ENCODE assay signal across 17 mouse cellular contexts in the genomic region with DNA sequence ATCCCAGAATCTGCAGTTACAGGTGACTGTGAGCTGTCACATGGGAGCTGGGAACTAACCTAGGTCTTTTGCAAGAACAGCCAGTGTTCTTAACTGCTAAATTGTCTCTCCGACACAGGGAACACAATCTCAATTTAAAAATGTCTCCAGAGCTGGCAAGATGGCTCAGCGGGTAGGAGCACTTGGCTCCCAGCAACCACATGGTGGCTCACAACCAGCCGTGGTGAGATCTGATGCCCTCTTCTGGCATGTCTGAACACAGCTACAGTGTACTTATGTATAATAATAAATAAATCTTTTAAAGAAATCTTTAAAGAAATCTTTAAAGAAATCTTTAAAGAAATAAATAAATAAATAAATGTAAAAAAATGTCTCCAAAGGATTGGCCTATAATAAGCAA. TPM values are rescaled to one million over a fixed set of nuclear protein-coding genes. Genes with fewer than 3 reads are reported as not detected.
A peak's percentile ranks its signal among the peaks of the same experiment; 100 is the strongest.
DNase-seq lines count a peak whose midpoint lies in the region; ATAC-seq and TF ChIP-seq lines count a peak whose summit lies in the region.
"Had no signal": no experiment of that assay in that cellular context is flagged by ENCODE, and none has a peak within 500 bp of the region (broad histone marks: within the 10 kb centered on the region; RNA-seq: fewer than 3 reads in every experiment).

No protein-coding gene starts in this region.

- no peak overlapping the region for H3K4me2 ChIP-seq in lung, postnatal 0 days (replicated peaks; ENCODE audit: low read depth, low read length)
- H3K4me2 ChIP-seq: limb, embryonic 13.5 days had no signal

- no peaks in the 10 kb centered on the region for H3K9me3 ChIP-seq in lung, postnatal 0 days (ENCODE audit: low read length)
- H3K9me3 ChIP-seq: heart, embryonic 10.5 days; limb, embryonic 13.5 days; midbrain, embryonic 10.5 days had no signal

- H3K27ac ChIP-seq in gastrocnemius, adult 2 months = no peak overlapping the region
- no peak overlapping the region for H3K27ac ChIP-seq in lung, postnatal 0 days (ENCODE audit: low read length)
- H3K27ac ChIP-seq: heart, embryonic 10.5 days; limb, embryonic 13.5 days; midbrain, embryonic 10.5 days had no signal

- H3K9ac ChIP-seq in lung, postnatal 0 days (replicated peaks; ENCODE audit: low read depth) = no peak overlapping the region
- H3K9ac ChIP-seq: limb, embryonic 13.5 days had no signal

- no peaks in the 10 kb centered on the region for H3K36me3 ChIP-seq in lung, postnatal 0 days (ENCODE audit: insufficient read depth, low read length)

- no peaks in the 10 kb centered on the region for H3K4me1 ChIP-seq in lung, postnatal 0 days (ENCODE audit: insufficient read depth, low read depth, low read length)
- H3K4me1 ChIP-seq: heart, embryonic 10.5 days; limb, embryonic 13.5 days; midbrain, embryonic 10.5 days had no signal

- no peak for DNase-seq in gastrocnemius, adult 2 months
- no peak for DNase-seq in gastrocnemius, postnatal 4 days (ENCODE audit: low spot score in 2 of 2)
- DNase-seq in lung, postnatal 0 days (ENCODE audit: low spot score) = no peak
- DNase-seq in lung, postnatal 36 days = no peak
- DNase-seq in R1 (ENCODE audit: low read depth, low spot score) = peak; percentile 22
- peak; percentile 33 for DNase-seq in thymus, postnatal 4 days
- DNase-seq in left cerebral cortex, adult 11 months (ENCODE audit: low spot score) = no peak
- DNase-seq: cerebellum, adult 11-12 months; embryo, embryonic 11 days; gastrocnemius, postnatal 10 days; lung, postnatal 14 days had no signal

- intact Hi-C loops in gastrocnemius, adult 2 months (cut with DNase I) = no loop called here

- no peaks in the 10 kb centered on the region for H3K27me3 ChIP-seq in lung, postnatal 0 days (replicated peaks; ENCODE audit: insufficient read depth, low read length)
- H3K27me3 ChIP-seq: limb, embryonic 13.5 days had no signal

- no peak overlapping the region for H3K4me3 ChIP-seq in gastrocnemius, adult 2 months
- H3K4me3 ChIP-seq in lung, postnatal 0 days (ENCODE audit: low read depth, low read length) = no peak overlapping the region
- H3K4me3 ChIP-seq: heart, embryonic 10.5 days; limb, embryonic 13.5 days; midbrain, embryonic 10.5 days; myocyte had no signal

- TF ChIP-seq CTCF in gastrocnemius, adult 2 months (IDR thresholded peaks at IDR 0.05) = peak; percentile 17; the same call in 1 of the 2 replicates
- peak; percentile 34; the same call in 1 of the 2 replicates for TF ChIP-seq CTCF in lung, postnatal 0 days (IDR thresholded peaks at IDR 0.05)

- no peak for TF ChIP-seq EP300 in lung, postnatal 0 days (IDR thresholded peaks at IDR 0.05)

- WGBS in lung, postnatal 0 days = 84% methylated on average over 3 of the region's 3 CpGs

- no peak for ATAC-seq in lung, postnatal 0 days
- ATAC-seq: forebrain, embryonic 16.5 days; inflammation-experienced regulatory T-cells, adult 6 months had no signal

RNA-seq across cellular contexts. Expression of a gene that starts 30.4 kb away (rescaled TPM):
- total RNA-seq in gastrocnemius, adult 2 months (2021) = 10 to 100 TPM; 46.7 to 49.0 TPM
- total RNA-seq in gastrocnemius, postnatal 4 days (2021) = 10 to 100 TPM; 84.5 to 85.6 TPM
- polyA plus RNA-seq in lung, postnatal 0 days (2015; fragmentation: Nextera tagmentation; extraction: Ambion mirVana) = 19.8 and 24.7 TPM in 2 replicates

Comparison
In these comparisons a context has a peak if more than half of its experiments do, and no peak if none do; other contexts are left out.
1. DNase-seq: peak in R1 (single experiment) and thymus, postnatal 4 days (single experiment); none in gastrocnemius, adult 2 months (single experiment), gastrocnemius, postnatal 4 days (0 of 2), lung, postnatal 0 days (single experiment), lung, postnatal 36 days (single experiment) and left cerebral cortex, adult 11 months (single experiment).